ENCODE assay signal across 8 mouse cellular contexts in genomic region chr4:116877729-116878321, GRCm38 (mm10). TPM values are rescaled to one million over a fixed set of nuclear protein-coding genes. Genes with fewer than 3 reads are reported as not detected.
A peak's percentile ranks its signal among the peaks of the same experiment; 100 is the strongest.
DNase-seq lines count a peak whose midpoint lies in the region; ATAC-seq and TF ChIP-seq lines count a peak whose summit lies in the region.

No protein-coding gene starts in this region.

- peaks cover 11% of the 10 kb centered on the region; the same call in 1 of the 2 replicates for H3K4me1 ChIP-seq in heart, embryonic 15.5 days (replicated peaks)
- H3K4me1 ChIP-seq in lung, postnatal 0 days (ENCODE audit: insufficient read depth, low read depth, low read length) = no peaks in the 10 kb centered on the region

- peak overlapping the region; percentile 96 for H3K4me3 ChIP-seq in heart, embryonic 15.5 days
- H3K4me3 ChIP-seq in lung, postnatal 0 days (ENCODE audit: low read depth, low read length) = peak overlapping the region; percentile 74

- WGBS in heart, embryonic 15.5 days = under 1% methylated on average over 54 of the region's 57 CpGs
- WGBS in lung, postnatal 0 days = 2% methylated on average over 27 of the region's 57 CpGs

- no peaks in the 10 kb centered on the region for H3K9me3 ChIP-seq in heart, embryonic 15.5 days (replicated peaks)
- H3K9me3 ChIP-seq in lung, postnatal 0 days (ENCODE audit: low read length) = no peaks in the 10 kb centered on the region

- peak overlapping the region; percentile 79 for H3K9ac ChIP-seq in heart, embryonic 15.5 days
- H3K9ac ChIP-seq in lung, postnatal 0 days (replicated peaks; ENCODE audit: low read depth) = peak overlapping the region; percentile 48

- peaks cover 36% of the 10 kb centered on the region for H3K27me3 ChIP-seq in Patski
- H3K27me3 ChIP-seq in heart, embryonic 15.5 days = peaks cover 7% of the 10 kb centered on the region; the same call in 1 of the 2 replicates
- H3K27me3 ChIP-seq in lung, postnatal 0 days (replicated peaks; ENCODE audit: insufficient read depth, low read length) = 0 out of 2 replicates have a peak, but pooled peaks cover 5% of the 10 kb centered on the region

- H3K27ac ChIP-seq in heart, embryonic 15.5 days = peak overlapping the region; percentile 88
- peak overlapping the region; percentile 66 for H3K27ac ChIP-seq in lung, postnatal 0 days (ENCODE audit: low read length)

- H3K4me2 ChIP-seq in heart, embryonic 15.5 days = peak overlapping the region; percentile 98
- peak overlapping the region; percentile 99 for H3K4me2 ChIP-seq in lung, postnatal 0 days (replicated peaks; ENCODE audit: low read depth, low read length)

- POLR2A ChIA-PET in Patski (lab: Charles Lee) = no interaction called here

- no peak for TF ChIP-seq EP300 in lung, postnatal 0 days (IDR thresholded peaks at IDR 0.05)

- no peaks in the 10 kb centered on the region for H3K36me3 ChIP-seq in heart, embryonic 15.5 days
- no peaks in the 10 kb centered on the region for H3K36me3 ChIP-seq in lung, postnatal 0 days (ENCODE audit: insufficient read depth, low read length)

- CTCF ChIA-PET in Patski (lab: Charles Lee) = no interaction called here

- in situ Hi-C loops in Patski (cut with MboI; ENCODE audit: low pct_unique_long_range_greater_than_20kb) = no loop called here

- no peak for DNase-seq in Patski (ENCODE audit: low read depth, low spot score)
- peak; percentile 63 for DNase-seq in embryo, embryonic 11 days
- DNase-seq in kidney, postnatal 25 days = peak; percentile 36 to 68
- peak; percentile 13 for DNase-seq in lung, postnatal 0 days (ENCODE audit: low spot score)
- DNase-seq in retina, postnatal 7 days (ENCODE audit: low read depth, low spot score) = peak; percentile 6
- no peak for DNase-seq in urinary bladder, postnatal 25 days (ENCODE audit: low spot score)

- peak; percentile 22 for ATAC-seq in CD4-positive, CD25-positive, alpha-beta regulatory T cell, adult 4 months
- peak; percentile 78 for ATAC-seq in Patski
- no peak for ATAC-seq in heart, embryonic 15.5 days (replicated peaks; ENCODE audit: insufficient number of reproducible peaks, insufficient read depth, low FRiP score, low read depth)
- peak; percentile 47 for ATAC-seq in lung, postnatal 0 days

- TF ChIP-seq CTCF in Patski (IDR thresholded peaks at IDR 0.05) = no peak
- no peak for TF ChIP-seq CTCF in lung, postnatal 0 days (IDR thresholded peaks at IDR 0.05)

RNA-seq across cellular contexts. Expression of gene Zswim5, which starts 0.6 kb away (rescaled TPM):
- not detected for polyA plus RNA-seq in CD4-positive, CD25-positive, alpha-beta regulatory T cell, adult 4 months (2017; shearing (Covaris generic))
- polyA plus RNA-seq in Patski (2021) = 0.96 TPM
- 0.42 and 0.60 TPM in 2 replicates for polyA plus RNA-seq in heart, embryonic 15.5 days (2015; fragmentation: Nextera tagmentation; extraction: Ambion mirVana)
- polyA plus RNA-seq in lung, postnatal 0 days (2015; fragmentation: Nextera tagmentation; extraction: Ambion mirVana) = 0.37 and 0.38 TPM in 2 replicates

RNA-seq across cellular contexts. Expression of gene Hpdl, which starts 56.3 kb away (rescaled TPM):
- polyA plus RNA-seq in CD4-positive, CD25-positive, alpha-beta regulatory T cell, adult 4 months (2017; shearing (Covaris generic)) = under 1 TPM in 1 of 2 experiments, not detected in 1; 0.52 TPM
- polyA plus RNA-seq in Patski (2021) = 0.28 TPM
- 0.89 and 1.0 TPM in 2 replicates for polyA plus RNA-seq in heart, embryonic 15.5 days (2015; fragmentation: Nextera tagmentation; extraction: Ambion mirVana)
- 0.10 and 0.25 TPM in 2 replicates for polyA plus RNA-seq in lung, postnatal 0 days (2015; fragmentation: Nextera tagmentation; extraction: Ambion mirVana)

Comparison
In these comparisons a context has a peak if more than half of its experiments do, and no peak if none do; other contexts are left out.
1. DNase-seq: peak in embryo, embryonic 11 days (single experiment), kidney, postnatal 25 days (2 of 2), lung, postnatal 0 days (single experiment) and retina, postnatal 7 days (single experiment); none in Patski (single experiment) and urinary bladder, postnatal 25 days (single experiment).